Mouse (Mus musculus): Measurements from ENCODE around the gene Gm15080.
"Not testable (repeated sequence)": the region's sequence is repeated elsewhere in the genome, so short reads cannot be mapped to it uniquely, and the experiment has no call there.

Gene Gm15080

GRCm38 (mm10) chrX:147992693-147993092, at the start of gene Gm15080:
Gene Gm15080 (plus strand): TSS chrX:147992993.
- DNase-seq, result not testable (repeated sequence)
